Mouse (Mus musculus): Measurements from ENCODE around the gene Dct.

Dct gene

DNA sequence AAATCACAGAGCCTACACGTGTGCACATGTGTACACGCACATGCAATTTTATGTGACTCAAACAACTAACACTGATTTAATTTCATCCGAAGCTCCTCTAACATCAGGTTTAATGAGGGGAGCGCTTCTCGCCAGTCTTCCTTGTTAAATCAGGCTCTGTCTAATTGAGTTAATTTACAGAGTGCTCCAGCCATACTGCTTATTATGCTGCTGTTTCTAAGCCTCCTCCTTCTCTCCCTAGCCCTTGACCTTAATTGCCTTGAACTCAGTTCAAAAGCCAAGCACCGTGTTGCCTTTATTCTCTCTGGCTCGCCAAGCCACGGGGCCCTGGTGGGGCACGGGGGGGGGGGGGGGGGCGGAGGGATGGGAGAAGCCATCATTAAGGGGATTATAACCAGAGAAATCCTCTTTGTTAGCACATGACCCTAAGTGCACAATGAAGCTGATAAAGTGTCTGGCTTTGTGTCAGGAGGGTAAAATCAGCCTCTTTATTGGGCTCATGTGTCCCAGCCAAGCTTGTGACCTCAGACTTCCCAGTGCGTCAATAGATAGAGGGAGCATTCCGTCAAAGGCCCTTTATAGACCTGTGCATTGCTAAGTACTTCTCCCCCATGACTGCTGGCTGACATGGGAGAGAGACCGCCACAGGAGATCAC is at the start of gene Dct:
Gene Dct (minus strand): TSS at position 270 of the 656 bp plus-strand sequence.
- DNase-seq, result no peak

DNA sequence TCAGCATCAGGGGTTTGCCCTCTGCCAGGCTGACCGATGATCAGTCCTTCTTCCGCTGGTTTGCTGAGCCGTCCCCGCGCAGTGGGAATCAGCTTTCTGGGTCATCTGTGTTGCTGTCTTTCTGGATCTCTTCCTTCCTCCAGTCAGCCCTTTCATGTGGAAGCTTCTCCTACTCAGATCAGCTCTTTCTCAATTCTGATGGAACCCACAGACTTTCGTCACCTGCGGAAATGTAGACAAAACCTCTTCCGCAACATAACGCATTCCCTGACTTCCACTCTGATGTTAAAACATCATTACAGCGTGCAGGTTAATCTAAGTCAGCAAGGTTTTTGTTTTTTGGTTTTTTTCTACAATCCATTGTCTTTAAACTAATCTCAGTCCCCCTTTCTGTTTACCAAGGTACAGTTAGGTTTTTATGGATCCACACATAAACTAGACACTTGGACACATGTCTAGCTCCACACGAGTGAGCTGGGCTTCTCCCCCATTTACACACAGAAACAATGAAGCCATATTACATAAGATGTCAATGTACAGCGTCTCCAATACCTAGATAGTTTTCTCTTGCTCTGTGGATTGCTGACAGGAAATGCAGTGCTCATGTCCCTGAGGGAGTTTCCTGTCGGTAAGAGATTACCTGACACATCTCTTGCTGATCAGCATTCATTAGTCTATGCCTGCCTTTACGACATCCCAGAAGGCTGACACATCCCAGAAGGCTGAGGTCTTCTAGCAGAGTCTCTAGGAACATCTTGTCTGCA is 49.4 kb upstream of the Dct start:
- no peak for DNase-seq

DNA sequence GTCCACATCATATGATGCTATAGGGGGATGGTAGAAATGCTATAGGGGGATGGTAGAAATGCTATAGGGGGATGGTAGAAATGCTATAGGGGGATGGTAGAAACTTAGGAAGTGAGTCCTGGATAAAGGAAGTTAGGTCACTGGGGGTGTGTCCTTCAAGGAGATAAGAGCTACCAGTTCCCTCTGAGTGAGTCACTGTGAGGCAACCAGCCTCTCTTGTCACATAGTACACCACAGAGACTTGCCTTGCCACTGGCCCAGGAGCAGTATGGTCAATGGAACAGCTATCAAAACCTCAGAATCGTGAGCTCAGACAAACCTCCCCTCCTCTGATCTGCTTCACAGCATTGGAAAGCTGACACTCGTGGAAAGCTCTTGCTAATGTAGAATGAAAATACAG is 46.2 kb upstream of the Dct start:
- no peak for DNase-seq

DNA sequence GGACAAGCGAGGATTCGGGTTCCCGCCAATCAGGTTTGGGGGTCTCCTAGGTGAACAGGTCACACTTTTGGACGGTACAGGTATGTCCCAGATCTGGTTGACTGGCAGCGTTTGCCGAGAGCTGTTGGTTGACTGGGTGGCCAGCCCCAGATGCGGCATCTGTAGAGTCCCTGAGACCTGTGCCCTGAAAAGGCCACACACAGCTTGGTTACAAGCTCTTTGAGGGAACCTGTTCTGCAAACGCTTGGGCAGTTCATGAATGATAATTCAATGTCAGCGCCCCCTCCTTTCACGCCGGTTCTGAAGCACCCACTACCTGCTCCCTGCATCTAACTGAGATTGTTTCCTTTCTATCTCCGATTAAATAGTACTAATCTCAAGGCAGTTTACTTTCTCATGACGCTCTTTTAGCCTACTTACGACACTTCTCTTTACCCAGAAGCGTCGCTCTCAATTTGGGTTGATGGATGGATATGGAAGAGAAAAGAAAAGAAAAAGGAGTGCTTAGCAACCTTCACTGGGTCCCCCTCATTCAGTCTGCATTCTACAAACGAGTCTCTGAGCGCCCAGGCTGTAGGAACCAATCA is 37.9 kb upstream of the Dct start:
- no peak for DNase-seq

DNA sequence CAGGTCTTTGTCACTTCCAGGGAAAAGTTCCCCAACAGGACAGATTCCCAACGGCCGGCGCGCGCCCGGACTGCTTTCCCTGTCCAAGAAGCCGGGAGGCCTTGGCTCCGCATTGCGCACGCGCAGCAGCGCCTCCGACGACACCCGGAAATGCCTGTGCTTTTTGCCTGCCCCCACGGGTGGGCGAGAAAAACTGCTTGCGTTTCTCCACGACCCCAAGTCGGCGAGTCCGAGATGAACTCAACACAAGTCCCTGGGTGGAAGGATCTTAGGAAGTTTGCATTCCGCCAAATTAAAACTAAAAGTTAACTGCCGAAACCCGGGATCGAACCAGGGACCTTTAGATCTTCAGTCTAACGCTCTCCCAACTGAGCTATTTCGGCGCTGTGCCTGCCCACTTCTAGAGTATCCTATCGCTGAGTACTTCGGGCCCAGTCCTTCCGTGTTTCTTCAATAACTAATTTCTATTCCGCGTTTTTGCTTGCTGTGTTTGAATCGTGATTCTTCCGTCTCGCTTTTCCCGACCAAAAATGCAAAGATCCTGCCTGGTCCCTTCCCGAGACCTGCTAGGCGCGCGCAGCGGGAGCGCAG is 37.3 kb upstream of the Dct start:
- peak; percentile 95 to 97 for DNase-seq

DNA sequence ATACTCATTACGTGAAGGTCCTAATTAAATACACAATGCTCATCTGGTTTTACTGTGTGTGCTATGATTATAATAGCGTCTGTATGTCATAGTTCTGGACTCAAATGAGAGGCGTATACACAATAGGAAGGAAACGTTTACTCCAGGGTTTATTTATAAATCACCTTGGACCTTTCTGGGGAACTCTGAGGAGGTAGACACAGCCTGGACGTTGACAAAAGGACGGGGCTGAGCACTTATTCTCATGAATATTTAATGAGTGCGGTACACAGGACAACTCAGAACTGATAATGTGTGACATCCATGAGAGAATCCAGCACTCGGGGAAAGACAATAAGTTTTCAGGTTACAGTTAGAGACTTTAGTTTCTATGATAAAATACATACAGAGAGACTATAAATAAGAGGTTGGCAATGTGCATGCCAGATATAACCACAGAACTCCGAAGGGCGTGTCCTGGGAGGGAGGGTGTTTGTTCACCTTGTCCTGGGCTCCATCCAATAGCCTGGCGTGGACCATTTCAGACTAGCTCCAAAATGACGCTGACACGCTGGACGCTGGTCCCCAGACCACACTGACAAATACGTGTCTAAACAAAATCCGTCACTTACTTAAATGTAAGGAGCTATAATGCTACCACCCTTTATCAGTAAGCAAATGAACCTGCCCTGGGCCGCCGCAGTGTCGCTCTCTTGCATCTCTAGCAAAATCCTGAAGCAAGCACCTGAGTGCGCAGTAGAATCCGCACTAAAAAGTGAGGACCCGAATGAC is 36.6 kb upstream of the Dct start:
- DNase-seq, result no peak

DNA sequence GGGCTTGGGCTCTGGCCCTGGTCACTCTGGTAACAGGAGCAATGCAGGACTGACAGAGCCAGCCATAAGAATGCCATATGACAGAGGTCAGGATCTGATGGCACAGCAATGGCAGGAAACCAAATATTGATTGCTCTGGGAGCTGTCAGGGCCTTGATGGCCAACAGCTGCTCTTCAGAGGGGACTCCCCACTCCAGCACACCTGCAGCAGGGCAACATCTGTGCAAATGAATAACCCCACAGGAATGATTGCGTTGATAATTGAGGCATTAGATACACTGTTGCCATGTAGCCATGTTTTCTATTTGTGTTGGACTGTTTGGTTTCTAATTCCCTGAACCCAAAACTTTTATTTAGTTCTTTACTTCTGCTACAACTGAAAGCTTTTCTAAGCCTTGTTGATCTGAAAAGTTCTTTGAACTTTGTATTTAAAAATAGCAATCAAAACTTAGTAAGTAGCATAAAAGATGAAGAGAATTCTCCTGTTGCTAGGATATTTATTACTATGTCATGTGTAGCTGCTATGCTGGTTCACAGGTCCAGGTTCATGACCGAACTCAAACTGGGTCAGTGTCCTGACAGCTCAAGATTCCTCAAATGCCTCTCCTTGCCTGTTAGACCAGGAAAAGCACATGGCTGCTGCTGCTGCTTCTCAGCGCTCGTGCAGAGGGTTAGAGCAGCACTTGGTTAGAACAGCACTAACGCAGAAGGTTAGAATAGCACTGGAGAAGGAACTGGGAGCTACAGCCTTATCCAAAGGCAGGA is 34.4 kb upstream of the Dct start:
- peak; percentile 26 to 55 for DNase-seq

DNA sequence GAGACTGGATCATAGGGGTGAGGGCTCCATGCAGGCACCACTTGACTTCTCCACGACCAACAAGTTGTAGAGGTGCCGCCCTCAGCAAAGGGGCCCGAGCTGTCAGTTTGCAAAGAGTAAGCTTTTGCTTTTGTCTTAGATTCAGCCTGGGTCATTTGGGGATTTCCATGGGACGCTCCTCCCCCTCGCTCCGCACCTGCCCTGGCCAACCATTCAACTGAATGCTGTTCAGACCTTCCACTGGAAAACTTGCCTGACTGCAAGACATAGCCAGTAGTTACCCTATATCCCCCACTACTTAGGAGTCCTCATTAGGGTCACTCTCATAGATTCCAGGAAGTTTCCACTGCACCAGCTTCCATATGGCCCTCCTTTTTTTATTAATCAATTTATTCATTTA is 31.8 kb upstream of the Dct start:
- DNase-seq, result no peak

DNA sequence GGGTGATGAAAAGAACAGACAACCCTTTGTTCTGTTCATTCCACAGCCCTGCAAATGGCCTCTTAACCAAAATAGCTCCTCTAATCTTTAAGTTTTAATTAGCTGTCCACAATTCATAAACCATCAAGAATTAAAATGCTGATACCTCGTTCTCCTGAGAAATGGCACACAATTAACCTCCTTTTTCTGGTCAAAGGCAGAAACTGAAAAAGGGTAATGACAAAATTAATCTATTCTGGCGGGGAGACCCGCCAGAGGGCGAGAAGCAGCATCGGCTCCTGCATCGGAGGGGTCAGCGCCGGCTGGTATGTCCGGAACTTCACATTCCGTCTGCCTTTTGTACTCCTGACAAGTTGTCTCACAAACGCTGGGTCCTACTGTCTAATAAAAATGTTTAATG is 28.6 kb upstream of the Dct start:
- peak; percentile 27 to 50 for DNase-seq

DNA sequence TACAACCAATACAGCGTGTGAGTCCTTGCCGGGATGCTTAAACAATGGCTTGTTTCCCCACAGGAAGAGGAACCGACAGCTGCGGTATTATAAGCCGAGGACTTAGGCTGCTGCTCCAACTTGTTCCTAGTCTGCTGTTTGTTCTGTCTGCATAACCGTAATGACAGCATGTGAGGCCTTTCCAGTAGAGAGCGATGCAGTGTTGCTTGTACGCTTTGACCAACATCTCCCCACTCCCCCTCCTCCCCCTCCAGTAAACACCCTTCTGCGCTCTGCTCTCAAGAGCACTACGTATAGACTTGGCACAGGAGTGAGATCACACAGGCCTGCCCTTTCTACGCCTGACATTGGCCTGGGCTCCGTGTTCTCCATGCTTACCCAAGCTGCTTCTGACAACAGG is 18.1 kb upstream of the Dct start:
- DNase-seq, result no peak

DNA sequence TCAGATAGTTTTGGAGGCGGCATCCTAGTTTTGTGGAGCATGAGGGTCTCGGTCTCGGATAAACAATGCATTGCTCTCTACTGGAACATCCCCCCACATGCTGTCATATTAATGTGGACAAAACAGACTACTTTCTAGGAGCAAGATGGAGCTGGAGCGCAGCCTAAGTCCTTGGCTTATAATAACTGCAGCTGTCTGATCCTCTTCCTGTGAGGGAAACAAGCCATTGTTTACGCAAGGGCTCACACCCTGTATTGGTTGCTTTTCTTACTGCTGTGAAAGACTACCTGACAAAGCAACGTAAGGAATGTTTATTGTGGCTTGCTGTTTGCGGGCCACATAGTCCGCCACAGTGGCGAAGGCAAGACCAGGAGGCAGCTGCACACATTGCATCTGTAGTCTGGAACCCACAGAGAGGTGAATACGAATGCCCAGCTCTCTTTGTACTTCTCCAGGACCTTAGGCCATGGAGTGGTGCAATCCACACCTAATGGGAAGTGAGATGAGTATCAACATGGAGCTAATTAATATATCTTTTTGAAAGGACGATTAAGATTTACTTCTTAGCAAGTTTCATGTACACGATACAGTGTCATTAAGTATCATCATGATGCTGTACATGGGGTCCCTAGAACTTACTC is 17.5 kb upstream of the Dct start:
- DNase-seq, result peak; percentile 36 to 54

DNA sequence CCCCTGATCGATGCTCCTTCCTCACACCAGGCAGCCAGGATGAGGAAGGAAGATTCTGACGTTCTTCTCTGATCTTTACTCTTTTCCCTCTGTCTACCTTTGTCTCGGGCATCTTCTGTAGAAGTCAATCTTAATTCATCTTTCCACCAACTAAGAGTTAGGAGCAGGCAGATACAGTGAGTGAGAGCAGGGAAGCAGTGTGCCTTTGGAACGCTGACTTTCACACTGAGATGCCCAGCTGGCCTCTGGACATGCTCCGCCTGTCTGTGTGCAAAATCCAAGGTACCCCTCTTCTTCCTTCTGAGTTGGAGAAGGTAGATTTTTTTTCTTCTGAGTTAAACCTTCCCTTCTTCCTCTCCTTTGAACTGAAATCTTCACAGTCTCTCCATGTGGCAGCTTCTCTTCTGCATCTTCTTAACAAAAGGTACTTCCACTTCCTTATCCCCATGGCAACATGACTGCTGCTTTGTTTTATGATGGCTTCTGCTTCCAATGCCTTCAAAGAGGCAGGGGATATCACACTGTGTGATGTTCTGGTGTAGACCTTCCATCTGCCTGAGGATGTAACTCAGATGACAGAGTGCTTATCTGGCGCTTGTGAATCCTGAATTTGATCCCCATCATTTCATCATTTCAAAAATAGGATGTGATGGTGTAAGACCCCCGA is 9.9 kb upstream of the Dct start:
- DNase-seq, result no peak

DNA sequence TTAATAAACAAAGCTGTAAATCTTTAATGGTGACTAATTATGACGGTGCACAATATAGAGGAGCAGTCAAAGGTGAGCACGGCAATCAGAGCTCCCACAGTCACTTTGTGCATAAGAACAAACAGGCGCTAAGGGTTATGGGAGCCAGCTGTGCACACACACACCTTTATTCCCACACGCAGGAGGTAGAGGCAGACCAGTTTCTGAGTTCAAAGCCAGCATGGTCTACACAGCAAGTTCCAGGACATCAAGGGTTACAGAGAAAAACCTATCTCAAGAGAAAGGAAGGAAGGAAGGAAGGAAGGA is 6.5 kb upstream of the Dct start:
- no peak for DNase-seq

DNA sequence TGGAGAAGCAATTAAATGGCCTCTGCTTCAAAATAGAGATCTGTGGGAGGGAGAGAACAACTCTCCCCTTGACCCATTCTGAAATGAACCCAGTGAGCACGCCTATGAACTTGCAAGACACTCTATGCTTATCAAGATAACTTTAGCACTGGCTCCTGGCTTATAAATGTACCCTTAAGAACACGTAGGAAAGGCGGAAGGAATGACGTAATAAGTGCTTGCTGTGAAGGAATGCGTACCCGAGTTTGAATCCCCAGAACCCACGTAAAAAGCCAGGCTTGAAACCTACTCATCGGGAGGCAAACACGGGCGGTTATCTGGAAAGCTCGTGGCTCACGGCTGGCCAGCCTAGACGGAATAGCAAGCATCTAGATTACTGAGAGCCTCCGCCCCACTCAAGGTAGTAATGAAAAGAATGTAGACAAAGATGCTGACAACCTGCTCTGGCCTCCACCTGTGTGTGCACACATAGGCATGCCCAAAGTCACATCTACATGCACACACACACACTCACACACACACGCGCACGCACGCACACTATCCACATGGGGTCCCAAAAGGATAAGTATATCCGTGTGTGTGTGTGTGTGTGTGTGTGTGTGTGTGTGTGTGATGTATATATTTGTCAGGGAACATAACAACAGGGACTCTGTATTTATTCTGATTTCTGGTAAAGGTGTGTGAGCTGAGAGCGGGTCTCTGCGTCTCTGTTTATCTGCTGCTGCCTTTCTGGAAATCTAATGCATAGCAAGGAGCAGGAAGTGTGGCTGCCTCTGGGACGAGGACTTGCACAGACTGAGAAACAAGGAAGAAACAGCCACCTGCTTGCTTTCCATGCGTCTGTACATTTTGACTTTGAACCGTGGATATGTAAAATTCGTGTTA is 5.9 kb upstream of the Dct start:
- DNase-seq, result no peak

DNA sequence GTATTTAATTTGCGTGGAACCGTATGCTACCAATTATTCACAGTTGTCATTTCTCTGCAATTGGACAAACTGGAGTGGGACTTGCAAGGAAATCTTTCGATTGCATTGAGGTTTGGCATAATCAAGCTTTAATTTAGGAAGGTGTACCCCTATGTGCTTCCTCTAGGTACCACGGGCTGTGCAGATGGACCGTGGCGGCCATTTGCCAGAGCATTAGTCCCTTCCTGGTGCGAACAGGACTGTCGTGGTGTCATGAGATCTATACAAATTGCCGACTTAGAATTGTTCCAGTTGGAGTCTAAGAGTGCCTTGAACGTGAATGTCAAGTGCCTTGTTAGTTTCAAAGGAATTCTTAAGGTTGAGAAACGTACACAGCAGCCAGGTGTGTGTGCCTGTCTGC is 726 bp upstream of the Dct start:
- DNase-seq, result no peak

DNA sequence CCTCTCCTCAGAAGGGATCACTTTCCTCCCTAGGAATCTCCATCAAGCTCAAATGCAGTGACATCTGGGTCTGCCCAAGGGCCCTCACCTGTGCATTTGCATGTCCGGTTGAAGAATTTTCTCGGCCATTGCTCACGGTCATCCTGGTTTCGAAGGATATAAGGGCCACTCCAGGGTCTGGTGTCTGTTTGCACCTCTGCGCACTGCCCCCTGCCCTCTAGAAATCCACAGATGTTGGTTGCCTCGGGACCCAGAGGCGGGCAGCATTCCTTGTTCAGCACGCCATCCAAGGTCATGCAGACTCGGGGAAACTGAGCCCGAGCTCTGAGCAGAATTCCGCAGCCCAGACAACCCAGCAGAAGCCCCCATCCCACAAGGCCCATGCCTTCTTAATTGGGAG is 648 bp downstream of the Dct start:
- no peak for DNase-seq

DNA sequence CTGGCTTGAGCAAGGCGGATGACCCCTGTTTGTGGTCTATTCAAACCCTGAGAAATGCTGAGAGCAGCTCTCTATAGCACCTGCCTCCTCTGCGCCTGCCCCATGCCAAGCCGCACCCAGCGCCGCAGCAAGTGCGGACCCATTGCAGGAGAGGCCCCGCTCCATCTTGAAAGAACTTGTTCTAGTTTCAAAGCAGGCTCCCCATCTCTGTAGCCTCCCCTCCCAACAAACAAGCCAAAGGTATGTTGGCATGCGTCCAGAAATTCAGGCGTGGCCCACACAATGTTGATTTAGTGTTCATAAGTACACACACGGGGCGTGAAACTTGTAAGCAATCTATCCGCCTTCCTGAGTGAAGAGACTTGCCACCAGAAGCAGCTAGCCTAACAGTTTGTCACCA is 1.1 kb downstream of the Dct start:
- DNase-seq, result peak in 1 of 2 experiments; percentile 27

DNA sequence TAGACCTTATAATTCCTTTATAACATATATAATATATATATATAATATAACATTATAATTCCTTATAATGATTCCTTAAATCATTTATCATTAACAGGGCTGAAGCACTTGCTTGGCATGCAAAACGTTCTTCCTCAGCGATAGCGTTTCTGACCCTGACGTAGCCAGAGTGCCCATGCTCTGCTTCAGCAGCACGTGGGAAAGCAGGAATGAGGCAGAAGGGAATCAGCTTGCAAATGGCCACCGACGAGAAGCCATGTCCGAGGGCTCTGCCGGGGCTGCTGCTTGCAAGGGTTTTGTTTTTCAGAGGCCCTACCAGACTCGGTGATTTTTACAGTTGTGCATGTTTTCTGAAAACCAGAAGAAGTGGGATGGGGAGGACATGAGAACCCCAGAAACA is 1.6 kb downstream of the Dct start:
- DNase-seq, result no peak

DNA sequence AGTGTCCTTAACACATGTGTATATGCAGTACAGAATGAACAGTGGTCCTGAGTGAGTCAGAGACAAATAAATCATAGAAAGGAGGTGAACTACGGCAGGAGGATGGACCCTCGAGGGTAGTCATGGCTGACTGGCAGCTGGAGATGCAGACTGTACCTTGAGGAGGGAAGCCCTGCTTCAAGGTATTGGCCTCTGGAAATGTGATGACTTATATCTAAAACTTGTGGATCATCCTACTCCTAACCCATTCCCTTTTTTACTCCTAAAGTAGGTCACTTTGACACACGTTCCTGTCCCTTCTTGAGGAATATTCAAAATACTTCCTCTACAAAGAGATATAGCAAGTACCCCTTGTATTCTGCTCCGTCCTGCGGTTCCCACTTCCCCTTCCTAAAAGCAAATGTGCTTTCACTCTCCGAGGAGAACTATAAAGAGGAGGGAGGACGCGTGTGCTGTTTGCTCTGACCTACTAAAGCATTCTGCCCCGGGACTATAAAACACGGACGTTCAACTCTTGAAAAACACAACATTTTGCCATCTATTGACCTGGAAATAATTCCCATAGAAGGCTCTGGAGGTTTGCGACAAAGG is 2.3 kb downstream of the Dct start:
- no peak for DNase-seq

DNA sequence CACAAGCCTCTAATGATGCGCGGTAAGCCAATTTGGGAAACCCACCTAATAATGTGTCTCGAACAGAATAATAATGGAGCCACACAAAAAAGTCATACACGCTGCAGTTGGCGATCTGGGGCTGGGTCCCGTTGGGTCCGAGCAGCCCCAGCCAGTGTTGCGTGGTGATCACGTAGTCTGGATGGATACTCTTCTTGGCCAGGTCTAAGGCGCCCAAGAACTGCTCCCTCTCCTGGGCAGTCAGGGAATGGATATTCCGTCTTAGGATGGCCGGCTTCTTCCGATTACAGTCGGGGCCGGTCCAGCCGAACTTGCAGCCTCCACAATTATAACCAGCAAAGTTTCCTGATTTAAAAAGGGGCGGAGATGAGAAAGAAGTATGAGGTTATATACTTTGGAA is 9.1 kb downstream of the Dct start:
- DNase-seq, result peak; percentile 66 to 70

All from kidney, postnatal 4 days (tissue).